Mouse (Mus musculus): Measurements from ENCODE around the gene Epn2. TPM values are rescaled to one million over a fixed set of nuclear protein-coding genes. Genes with fewer than 3 reads are reported as not detected.
A peak's percentile ranks its signal among the peaks of the same experiment; 100 is the strongest.

The Epn2 gene
- polyA plus RNA-seq, 1 experiment from 2014 or later, result 28.5 TPM

DNA sequence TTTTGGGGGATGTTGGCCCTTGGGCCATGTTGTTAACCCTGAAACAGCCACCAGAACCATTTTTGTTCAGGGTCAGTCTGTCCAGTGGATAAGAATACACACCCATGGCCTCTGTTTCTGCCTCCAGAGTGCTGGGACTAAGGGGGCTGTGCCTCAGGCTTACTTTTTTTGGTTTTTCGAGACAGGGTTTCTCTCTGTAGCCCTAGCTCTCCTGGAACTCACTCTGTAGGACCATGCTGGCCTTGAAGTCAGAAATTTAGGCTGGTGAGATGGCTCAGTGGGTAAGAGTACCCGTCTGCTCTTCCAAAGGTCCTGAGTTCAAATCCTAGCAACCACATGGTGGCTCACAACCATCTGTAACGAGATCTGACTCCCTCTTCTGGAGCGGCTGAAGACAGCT, 100.7 kb downstream of the Epn2 start:
- WGBS, result 86% methylated on average over 4 of the region's 4 CpGs
- no peaks in the 10 kb centered on the region for H3K36me3 ChIP-seq
- no peak overlapping the region for H3K9ac ChIP-seq (replicated peaks)
- no peaks in the 10 kb centered on the region for H3K27me3 ChIP-seq
- no peak overlapping the region for H3K4me3 ChIP-seq (replicated peaks)
- no peak overlapping the region for H3K27ac ChIP-seq
- ATAC-seq (ENCODE audit: insufficient number of reproducible peaks, insufficient read depth, low FRiP score, low TSS enrichment, low read depth), result no peak
- H3K4me1 ChIP-seq (replicated peaks), result peaks cover 31% of the 10 kb centered on the region
- no peaks in the 10 kb centered on the region for H3K9me3 ChIP-seq
- no peak overlapping the region for H3K4me2 ChIP-seq

DNA sequence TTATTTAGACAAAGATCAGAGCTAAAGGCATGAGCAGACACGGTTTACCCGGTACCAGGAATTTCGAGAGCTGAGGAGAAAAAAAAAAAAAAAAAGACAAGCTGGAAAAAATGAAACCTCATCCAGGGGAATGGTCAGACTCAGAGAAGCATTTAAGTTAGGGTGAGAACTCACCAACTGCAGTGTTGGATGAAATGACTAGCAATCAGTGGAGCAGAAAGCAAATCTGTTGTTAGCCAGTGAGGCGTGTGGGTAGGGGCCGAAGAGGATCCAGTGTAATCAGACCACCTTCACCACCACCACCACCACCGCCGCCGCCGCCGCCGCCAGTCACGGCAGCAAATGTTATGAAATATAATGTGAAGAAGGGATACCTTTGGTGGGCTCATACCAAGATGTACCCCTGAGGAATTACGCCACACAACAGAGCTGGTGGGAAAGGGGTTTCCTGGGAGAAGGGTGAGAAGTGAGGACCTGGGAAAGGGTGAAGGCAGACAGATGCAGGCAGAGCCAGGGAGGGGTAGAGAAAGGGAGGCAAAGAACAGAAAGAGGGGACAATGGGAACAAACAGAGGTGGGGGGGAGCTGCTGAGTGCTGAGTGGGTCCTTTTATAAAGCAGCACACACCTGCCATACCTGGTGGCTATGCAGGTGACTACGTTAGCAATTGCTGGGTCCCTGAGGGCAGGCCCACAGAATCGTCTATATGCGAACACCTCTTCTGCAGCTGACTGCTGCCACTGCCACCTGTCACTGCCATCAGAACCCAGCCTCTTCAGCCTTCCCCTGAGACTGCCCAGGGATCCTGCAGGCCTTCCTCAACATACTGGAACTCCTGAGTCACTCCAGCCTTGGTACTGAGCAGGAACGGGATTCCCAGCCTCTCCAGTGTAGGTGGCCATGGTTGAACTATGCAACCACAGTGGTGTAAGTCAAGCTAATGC, 101.7 kb downstream of the Epn2 start:
- Histone ChIP-seq H3K36me3 (no peaks in the 10 kb centered on the region), H3K27ac (no peak overlapping the region), H3K9ac (replicated peaks) (no peak overlapping the region), H3K4me2 (no peak overlapping the region), H3K4me1 (replicated peaks) (peaks cover 21% of the 10 kb centered on the region), H3K9me3 (no peaks in the 10 kb centered on the region), H3K4me3 (replicated peaks) (no peak overlapping the region), H3K27me3 (no peaks in the 10 kb centered on the region)
- ATAC-seq (ENCODE audit: insufficient number of reproducible peaks, insufficient read depth, low FRiP score, low TSS enrichment, low read depth), result no peak
- WGBS, result 69% methylated on average over 17 of the region's 17 CpGs

DNA sequence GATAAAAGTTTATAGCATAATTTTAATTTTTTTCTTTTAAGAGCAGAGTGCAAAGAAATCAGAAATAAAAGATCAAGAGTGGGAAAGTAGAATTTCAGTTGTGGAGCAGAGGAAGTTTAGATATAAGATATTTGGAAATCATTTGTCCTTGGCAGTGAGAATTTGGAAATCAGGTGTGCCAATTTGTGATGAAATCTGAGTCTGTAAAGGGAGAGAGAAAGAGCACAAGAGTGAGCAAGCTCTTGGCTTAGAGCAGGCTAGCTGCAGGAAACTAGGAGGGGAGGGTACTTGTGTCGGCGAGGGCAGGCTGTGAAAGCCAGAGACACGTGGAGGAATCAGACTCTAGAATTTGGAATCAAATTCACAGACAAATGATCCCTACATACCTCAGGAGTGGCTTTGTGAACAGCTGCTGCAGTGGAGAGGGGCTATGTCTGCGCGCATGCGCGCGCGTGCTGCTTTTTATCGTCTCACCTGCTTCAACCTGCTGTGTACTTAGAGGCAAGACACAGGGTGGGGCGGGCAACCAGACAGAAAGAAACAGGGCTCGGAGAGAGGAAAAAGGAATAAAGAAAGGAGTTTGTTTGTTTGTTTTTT, 102.6 kb downstream of the Epn2 start:
- peak overlapping the region; percentile 13 for H3K4me2 ChIP-seq
- ATAC-seq (ENCODE audit: insufficient number of reproducible peaks, insufficient read depth, low FRiP score, low TSS enrichment, low read depth), result no peak
- no peaks in the 10 kb centered on the region for H3K27me3 ChIP-seq
- H3K9ac ChIP-seq (replicated peaks), result no peak overlapping the region
- H3K4me3 ChIP-seq (replicated peaks), result no peak overlapping the region
- H3K9me3 ChIP-seq, result no peaks in the 10 kb centered on the region
- H3K36me3 ChIP-seq, result no peaks in the 10 kb centered on the region
- H3K4me1 ChIP-seq (replicated peaks), result peaks cover 18% of the 10 kb centered on the region
- no peak overlapping the region for H3K27ac ChIP-seq
- WGBS, result 43% methylated on average over 12 of the region's 12 CpGs

DNA sequence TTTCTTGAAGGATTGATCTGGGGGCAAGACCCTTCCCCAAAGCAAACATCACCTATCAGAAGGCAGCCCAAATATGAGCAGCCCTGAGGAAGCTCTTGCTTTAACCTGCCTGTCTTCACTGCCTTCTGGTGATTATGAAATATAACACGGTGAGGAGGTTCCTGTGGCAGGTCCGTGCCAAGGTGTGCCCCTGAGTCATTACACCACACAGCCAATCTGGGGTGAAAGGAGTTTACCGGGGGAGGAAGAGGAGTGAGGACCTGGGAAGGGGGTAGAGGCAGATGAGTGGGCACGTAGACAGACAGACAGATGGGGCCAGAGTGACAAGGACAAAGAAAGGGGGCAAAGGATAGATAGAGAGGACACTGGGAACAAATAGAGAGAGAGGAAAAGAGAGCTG, 105.9 kb downstream of the Epn2 start:
- Histone ChIP-seq H3K36me3 (no peaks in the 10 kb centered on the region), H3K4me3 (replicated peaks) (no peak overlapping the region), H3K9ac (replicated peaks) (no peak overlapping the region), H3K4me1 (replicated peaks) (peaks cover 10% of the 10 kb centered on the region), H3K27me3 (no peaks in the 10 kb centered on the region), H3K9me3 (no peaks in the 10 kb centered on the region), H3K4me2 (no peak overlapping the region), H3K27ac (no peak overlapping the region)
- 67% methylated on average over 4 of the region's 4 CpGs for WGBS
- ATAC-seq (ENCODE audit: insufficient number of reproducible peaks, insufficient read depth, low FRiP score, low TSS enrichment, low read depth), result no peak

DNA sequence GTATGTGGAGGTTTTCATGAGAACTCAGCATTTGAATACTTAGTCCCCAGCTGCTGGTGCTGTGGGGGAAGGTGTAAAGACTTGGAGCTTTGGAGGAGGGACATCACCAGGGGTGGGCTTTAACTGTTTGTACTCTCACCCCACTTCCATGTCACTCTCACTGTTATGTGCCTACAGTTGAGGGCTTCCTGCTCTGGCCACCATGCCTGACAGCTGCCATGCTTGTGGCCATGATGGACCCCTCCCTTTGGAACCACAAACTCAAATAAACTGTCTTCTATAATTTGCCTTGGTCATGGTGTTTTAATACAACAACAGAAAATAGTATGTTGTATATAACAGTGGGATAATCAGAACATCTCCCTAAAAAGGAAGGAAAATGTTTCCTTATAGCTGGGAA, 108.6 kb downstream of the Epn2 start:
- H3K9ac ChIP-seq (replicated peaks), result no peak overlapping the region
- no peaks in the 10 kb centered on the region for H3K36me3 ChIP-seq
- ATAC-seq (ENCODE audit: insufficient number of reproducible peaks, insufficient read depth, low FRiP score, low TSS enrichment, low read depth), result no peak
- no peaks in the 10 kb centered on the region for H3K27me3 ChIP-seq
- no peak overlapping the region for H3K4me2 ChIP-seq
- H3K9me3 ChIP-seq, result no peaks in the 10 kb centered on the region
- no peak overlapping the region for H3K4me3 ChIP-seq (replicated peaks)
- H3K4me1 ChIP-seq (replicated peaks), result peaks cover 5% of the 10 kb centered on the region; the same call in 1 of the 2 replicates
- no peak overlapping the region for H3K27ac ChIP-seq

DNA sequence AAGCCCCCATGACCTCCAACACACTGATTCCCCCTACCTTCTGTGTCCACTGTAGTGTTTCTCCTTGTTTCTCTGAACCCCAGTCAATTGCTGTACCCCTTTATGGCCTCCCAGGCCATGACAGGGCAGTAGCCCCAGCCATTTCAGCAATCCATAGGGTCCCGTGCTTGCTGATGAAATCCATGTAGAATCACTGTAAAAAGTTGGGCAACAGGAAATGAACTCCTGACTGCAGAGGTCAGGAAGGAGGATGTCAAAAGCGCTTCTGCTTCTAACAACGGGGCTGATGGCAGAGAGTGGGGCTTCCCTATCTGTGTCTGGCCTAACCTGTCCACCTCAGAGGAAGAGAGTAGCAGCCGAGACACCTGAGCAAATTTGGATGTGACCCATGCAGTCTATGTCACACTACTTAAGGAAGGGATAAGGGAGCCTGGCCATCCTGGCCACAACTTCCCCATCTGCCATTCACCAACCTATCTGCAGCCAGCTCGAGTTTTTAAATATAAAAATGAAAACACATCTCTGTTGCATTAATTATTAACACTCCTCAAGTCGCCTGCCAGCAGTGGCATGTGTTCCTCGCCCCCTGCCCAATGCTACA, 110.1 kb downstream of the Epn2 start:
- Histone ChIP-seq H3K9ac (replicated peaks) (no peak overlapping the region), H3K4me1 (replicated peaks) (peaks cover 5% of the 10 kb centered on the region; the same call in 1 of the 2 replicates), H3K4me2 (no peak overlapping the region), H3K9me3 (no peaks in the 10 kb centered on the region), H3K36me3 (no peaks in the 10 kb centered on the region), H3K4me3 (replicated peaks) (no peak overlapping the region), H3K27ac (no peak overlapping the region), H3K27me3 (no peaks in the 10 kb centered on the region)
- no peak for ATAC-seq (ENCODE audit: insufficient number of reproducible peaks, insufficient read depth, low FRiP score, low TSS enrichment, low read depth)
- 69% methylated on average over 7 of the region's 7 CpGs for WGBS

DNA sequence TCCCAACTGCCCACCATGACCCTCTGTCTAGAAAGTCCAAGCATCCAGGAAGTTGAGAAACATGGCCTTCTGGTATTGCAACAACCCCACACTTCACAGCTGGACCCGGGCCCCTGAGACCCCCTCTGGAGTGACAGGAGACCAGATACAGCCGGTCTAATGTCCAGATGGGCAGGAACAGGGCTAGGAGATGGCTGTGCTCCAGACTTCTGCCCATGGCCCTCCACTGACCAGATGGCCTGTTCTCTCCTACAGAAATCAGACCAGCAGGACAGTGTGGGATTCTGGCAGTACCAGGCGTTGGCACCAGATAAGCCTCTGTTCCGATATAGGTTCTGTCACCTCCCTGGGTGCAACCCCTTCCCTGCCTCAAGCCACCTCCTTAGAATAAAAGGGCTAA, 111.0 kb downstream of the Epn2 start:
- no peak overlapping the region for H3K27ac ChIP-seq
- H3K36me3 ChIP-seq, result no peaks in the 10 kb centered on the region
- no peak for ATAC-seq (ENCODE audit: insufficient number of reproducible peaks, insufficient read depth, low FRiP score, low TSS enrichment, low read depth)
- WGBS, result 85% methylated on average over 4 of the region's 4 CpGs
- peaks cover 5% of the 10 kb centered on the region; the same call in 1 of the 2 replicates for H3K4me1 ChIP-seq (replicated peaks)
- H3K9me3 ChIP-seq, result no peaks in the 10 kb centered on the region
- no peak overlapping the region for H3K4me2 ChIP-seq
- no peaks in the 10 kb centered on the region for H3K27me3 ChIP-seq
- H3K9ac ChIP-seq (replicated peaks), result no peak overlapping the region
- no peak overlapping the region for H3K4me3 ChIP-seq (replicated peaks)

Other genes starting within 250 kb of the Epn2 start
- gene Slc47a2, start 236.8 kb downstream of the Epn2 start, polyA plus RNA-seq (2016; fragmentation: Nextera tagmentation; extraction: Ambion mirVana), result not detected in 2 replicates
- 0.08 TPM in 1 of 2 replicates, not detected in the other for gene Slc47a1, start 201.3 kb downstream of the Epn2 start, polyA plus RNA-seq (2016; fragmentation: Nextera tagmentation; extraction: Ambion mirVana)
- 0.63 and 0.69 TPM in 2 replicates for gene Rnf112, start 125.6 kb downstream of the Epn2 start, polyA plus RNA-seq (2016; fragmentation: Nextera tagmentation; extraction: Ambion mirVana)
- gene Mfap4, start 94.3 kb downstream of the Epn2 start, polyA plus RNA-seq (2016; fragmentation: Nextera tagmentation; extraction: Ambion mirVana), result 198 and 239 TPM in 2 replicates
- 85.0 and 93.7 TPM in 2 replicates for gene Mapk7, start 85.3 kb downstream of the Epn2 start, polyA plus RNA-seq (2016; fragmentation: Nextera tagmentation; extraction: Ambion mirVana)
- 37.5 and 38.5 TPM in 2 replicates for gene B9d1, start 74.5 kb downstream of the Epn2 start, polyA plus RNA-seq (2016; fragmentation: Nextera tagmentation; extraction: Ambion mirVana)
- gene Grap, start 73.6 kb upstream of the Epn2 start, polyA plus RNA-seq (2016; fragmentation: Nextera tagmentation; extraction: Ambion mirVana), result 5.4 and 6.1 TPM in 2 replicates
- gene Fam83g, start 104.4 kb upstream of the Epn2 start, polyA plus RNA-seq (2016; fragmentation: Nextera tagmentation; extraction: Ambion mirVana), result 2.2 and 2.6 TPM in 2 replicates
- gene Slc5a10, start 141.1 kb upstream of the Epn2 start, polyA plus RNA-seq (2016; fragmentation: Nextera tagmentation; extraction: Ambion mirVana), result 0.14 TPM in 2 replicates
- gene Prpsap2, start 182.4 kb upstream of the Epn2 start, polyA plus RNA-seq (2016; fragmentation: Nextera tagmentation; extraction: Ambion mirVana), result 30.1 and 34.0 TPM in 2 replicates